ENCODE assay signal across 38 mouse cellular contexts in the genomic region with DNA sequence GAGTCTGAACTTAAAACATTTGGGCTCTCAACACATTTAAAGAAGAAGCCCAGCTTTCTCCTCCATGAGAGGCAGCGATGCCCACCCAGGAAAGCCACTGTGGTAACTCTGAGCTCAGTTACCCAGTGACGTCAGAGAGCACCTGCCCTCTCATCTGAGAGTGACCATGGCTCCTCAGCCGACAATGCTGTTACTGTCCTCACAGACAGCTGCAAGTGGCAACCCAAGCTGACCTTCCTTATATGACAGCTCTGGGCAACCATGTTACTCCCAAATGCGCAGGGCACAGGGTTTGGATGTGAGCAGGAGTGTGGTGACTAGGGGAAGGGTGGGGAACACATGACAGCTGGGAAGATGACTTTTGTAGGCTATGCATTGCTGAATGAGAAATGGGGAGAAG. TPM values are rescaled to one million over a fixed set of nuclear protein-coding genes. Genes with fewer than 3 reads are reported as not detected.
"Had no signal": no experiment of that assay in that cellular context is flagged by ENCODE, and none has a peak within 500 bp of the region (broad histone marks: within the 10 kb centered on the region; RNA-seq: fewer than 3 reads in every experiment).

No protein-coding gene starts in this region.

- H3K9ac ChIP-seq: heart, embryonic 12.5 days; heart, embryonic 13.5 days; heart, embryonic 15.5 days; hindbrain, embryonic 12.5 days; hindbrain, embryonic 13.5 days; hindbrain, embryonic 14.5 days; hindbrain, embryonic 15.5 days; intestine, embryonic 15.5 days; kidney, embryonic 15.5 days had no signal

- H3K4me1 ChIP-seq: hindbrain, embryonic 10.5 days; hindbrain, embryonic 12.5 days; hindbrain, embryonic 13.5 days; hindbrain, embryonic 15.5 days; intestine, embryonic 15.5 days; kidney, embryonic 15.5 days had no signal

- H3K27me3 ChIP-seq: heart, embryonic 12.5 days; heart, embryonic 13.5 days; heart, embryonic 15.5 days; hindbrain, embryonic 13.5 days; hindbrain, embryonic 15.5 days; intestine, embryonic 15.5 days; kidney, embryonic 15.5 days had no signal

- H3K36me3 ChIP-seq: heart, embryonic 10.5 days; heart, embryonic 12.5 days; heart, embryonic 13.5 days; heart, embryonic 15.5 days; hindbrain, embryonic 10.5 days; hindbrain, embryonic 12.5 days; hindbrain, embryonic 13.5 days; hindbrain, embryonic 15.5 days; intestine, embryonic 15.5 days; kidney, embryonic 15.5 days had no signal

- DNase-seq: heart, postnatal 10 days; heart, postnatal 14 days; heart, postnatal 36 days; heart, postnatal 4 days; kidney, adult 11 months; kidney, adult 18-20 months; kidney, adult 2 months; kidney, adult 8-10 months; kidney, adult 9 months; kidney, postnatal 10 days; kidney, postnatal 14 days; kidney, postnatal 36 days; kidney, postnatal 4 days; layer of hippocampus, adult 9-11 months; layer of hippocampus, postnatal 36 days had no signal

- H3K27ac ChIP-seq: heart, embryonic 10.5 days; heart, embryonic 13.5 days; heart, embryonic 15.5 days; hindbrain, embryonic 10.5 days; hindbrain, embryonic 12.5 days; hindbrain, embryonic 13.5 days; hindbrain, embryonic 14.5 days; hindbrain, embryonic 15.5 days; intestine, embryonic 15.5 days; kidney, embryonic 15.5 days; kidney, postnatal 0 days; layer of hippocampus, adult 2 months; left cerebral cortex, adult 2 months had no signal

- H3K9me3 ChIP-seq: heart, embryonic 10.5 days; heart, embryonic 12.5 days; heart, embryonic 13.5 days; heart, embryonic 15.5 days; hindbrain, embryonic 10.5 days; hindbrain, embryonic 12.5 days; hindbrain, embryonic 13.5 days; hindbrain, embryonic 15.5 days; intestine, embryonic 15.5 days; kidney, embryonic 15.5 days had no signal

- H3K4me2 ChIP-seq: heart, embryonic 11.5 days; heart, embryonic 12.5 days; heart, embryonic 13.5 days; heart, embryonic 15.5 days; hindbrain, embryonic 12.5 days; hindbrain, embryonic 13.5 days; hindbrain, embryonic 14.5 days; hindbrain, embryonic 15.5 days; intestine, embryonic 15.5 days; kidney, embryonic 15.5 days had no signal

- H3K4me3 ChIP-seq: heart, embryonic 10.5 days; heart, embryonic 12.5 days; heart, embryonic 13.5 days; heart, embryonic 15.5 days; hindbrain, embryonic 10.5 days; hindbrain, embryonic 12.5 days; hindbrain, embryonic 13.5 days; hindbrain, embryonic 15.5 days; intestine, embryonic 15.5 days; kidney, embryonic 15.5 days; layer of hippocampus, adult 2 months; left cerebral cortex, adult 2 months had no signal

- ATAC-seq: hindbrain, embryonic 16.5 days; inflammation-experienced regulatory T-cells, adult 6 months; intestine, embryonic 15.5 days; intestine, embryonic 16.5 days; intestine, postnatal 0 days had no signal

RNA-seq across cellular contexts. Expression of a gene that starts 52.7 kb away (rescaled TPM):
- total RNA-seq: hematopoietic stem cell, adult 5-6 weeks had no signal
- polyA plus RNA-seq: heart, embryonic 11.5 days; heart, embryonic 12.5 days; heart, embryonic 13.5 days; heart, embryonic 14.5 days; hindbrain, embryonic 11.5 days; hindbrain, embryonic 16.5 days; intestine, embryonic 16.5 days; kidney, adult 2 months; large intestine, adult 2 months had no signal
